Mouse (Mus musculus) lung, adult 18-20 months (tissue): ENCODE measurements around the gene Phc1.

ENCODE experiments used
- DNase-seq, 2 experiments: peaks; one replicate each; pipeline ENCODE4 v3.0.0; 2022; ENCODE audit warnings: mixed read lengths in 2 of 2

Phc1 gene

GRCm38 (mm10) chr6:122339047-122339647 lies 1.2 kb downstream of the Phc1 start:
- peak; percentile 67 to 70 for DNase-seq

- no peak for DNase-seq
Measured at GRCm38 (mm10) chr6:122337546-122337945, 2.8 kb downstream of the Phc1 start.

- DNase-seq: no peak
Measured at GRCm38 (mm10) chr6:122334786-122335340, 5.5 kb downstream of the Phc1 start.

GRCm38 (mm10) chr6:122333081-122333612 lies 7.2 kb downstream of the Phc1 start:
- no peak for DNase-seq

- DNase-seq: no peak
Measured at GRCm38 (mm10) chr6:122325361-122325975, 14.9 kb downstream of the Phc1 start.

- no peak for DNase-seq
Measured at GRCm38 (mm10) chr6:122318726-122319125, 21.6 kb downstream of the Phc1 start.

GRCm38 (mm10) chr6:122310187-122310820 lies 30.1 kb downstream of the Phc1 start:
- peak in 1 of 2 experiments; percentile 34 for DNase-seq

- DNase-seq: no peak
Measured at GRCm38 (mm10) chr6:122309446-122309960, 30.9 kb downstream of the Phc1 start.

- DNase-seq: peak; percentile 99
Measured at GRCm38 (mm10) chr6:122308505-122309393, 31.6 kb downstream of the Phc1 start, which contains the start of gene M6pr. M6pr (plus strand) TSS chr6:122308720.

GRCm38 (mm10) chr6:122308136-122308504 lies 32.2 kb downstream of the Phc1 start:
- DNase-seq: no peak

- DNase-seq: no peak
Measured at GRCm38 (mm10) chr6:122306707-122307106, 33.7 kb downstream of the Phc1 start.

- peak in 1 of 2 experiments; percentile 15 for DNase-seq
Measured at GRCm38 (mm10) chr6:122304790-122305555, 35.4 kb downstream of the Phc1 start.

- peak; percentile 60 to 62 for DNase-seq
Measured at GRCm38 (mm10) chr6:122304355-122304754, 36.0 kb downstream of the Phc1 start.

GRCm38 (mm10) chr6:122303526-122303925 lies 36.8 kb downstream of the Phc1 start:
- no peak for DNase-seq

- DNase-seq: no peak
Measured at GRCm38 (mm10) chr6:122302661-122303060, 37.7 kb downstream of the Phc1 start.

- no peak for DNase-seq
Measured at GRCm38 (mm10) chr6:122302121-122302520, 38.2 kb downstream of the Phc1 start.

- no peak for DNase-seq
Measured at GRCm38 (mm10) chr6:122299621-122300133, 40.7 kb downstream of the Phc1 start.

GRCm38 (mm10) chr6:122298223-122298609 lies 42.1 kb downstream of the Phc1 start:
- DNase-seq: no peak

- DNase-seq: no peak
Measured at GRCm38 (mm10) chr6:122297279-122298222, 42.8 kb downstream of the Phc1 start.

- no peak for DNase-seq
Measured at GRCm38 (mm10) chr6:122296918-122297278, 43.5 kb downstream of the Phc1 start.
